Mouse (Mus musculus) hindbrain, embryonic 13.5 days (tissue): ENCODE measurements around the gene Yif1a. TPM values are rescaled to one million over a fixed set of nuclear protein-coding genes. Genes with fewer than 3 reads are reported as not detected.

Source experiments
- ATAC-seq: fragments of 200-750 bp; cut with Nextera tagmentation; 2 replicates; pipeline ENCODE4 v1.8.0; 2017; ENCODE audit warnings: moderate TSS enrichment; ENCODE audit not compliant: low FRiP score
- H3K27ac ChIP-seq: fragments of 300-500 bp; sonication (generic); 2 replicates; pipeline ENCODE4 v1.5.1; 2015; ENCODE audit warnings: inconsistent platforms, mild to moderate bottlenecking, moderate library complexity
- H3K27me3 ChIP-seq: fragments of 300-500 bp; sonication (generic); 2 replicates; pipeline ENCODE4 v1.6.1; 2015; ENCODE audit warnings: mild to moderate bottlenecking, inconsistent platforms
- H3K36me3 ChIP-seq: fragments of 300-500 bp; sonication (generic); 2 replicates; pipeline ENCODE4 v1.6.1; 2015; ENCODE audit warnings: mild to moderate bottlenecking, inconsistent platforms
- H3K4me1 ChIP-seq: fragments of 300-500 bp; sonication (generic); replicated peaks from 2 replicates; pipeline ENCODE4 v1.6.1; 2015; ENCODE audit warnings: inconsistent platforms
- H3K4me2 ChIP-seq: fragments of 300-500 bp; sonication (generic); 2 replicates; pipeline ENCODE4 v1.6.1; 2015; ENCODE audit warnings: inconsistent platforms, mild to moderate bottlenecking, moderate library complexity
- H3K4me3 ChIP-seq: fragments of 300-500 bp; sonication (generic); 2 replicates; pipeline ENCODE4 v1.5.1; 2015; ENCODE audit warnings: mild to moderate bottlenecking, inconsistent platforms
- H3K9ac ChIP-seq: fragments of 300-500 bp; sonication (generic); 2 replicates; pipeline ENCODE4 v1.6.1; 2015; ENCODE audit warnings: mild to moderate bottlenecking, inconsistent platforms
- H3K9me3 ChIP-seq: fragments of 300-500 bp; sonication (generic); 2 replicates; pipeline ENCODE4 v1.6.1; 2016; ENCODE audit warnings: inconsistent platforms
- WGBS: fragments of 180-500 bp; shearing (Covaris S2); methylation state at CpG from one replicate; pipeline ENCODE4 v1.1.7; 2015; 5-methylcytosine and 5-hydroxymethylcytosine counted together
- polyA plus RNA-seq: library from polyadenylated mRNA; unstranded; fragments of >200 nt; fragmentation: Nextera tagmentation; extraction: Ambion mirVana; gene quantifications from 2 replicates; pipeline ENCODE4 v1.2.1, GENCODE M21; 2015

Gene Yif1a
- polyA plus RNA-seq, 1 experiment from 2014 or later: 58.2 TPM

DNA sequence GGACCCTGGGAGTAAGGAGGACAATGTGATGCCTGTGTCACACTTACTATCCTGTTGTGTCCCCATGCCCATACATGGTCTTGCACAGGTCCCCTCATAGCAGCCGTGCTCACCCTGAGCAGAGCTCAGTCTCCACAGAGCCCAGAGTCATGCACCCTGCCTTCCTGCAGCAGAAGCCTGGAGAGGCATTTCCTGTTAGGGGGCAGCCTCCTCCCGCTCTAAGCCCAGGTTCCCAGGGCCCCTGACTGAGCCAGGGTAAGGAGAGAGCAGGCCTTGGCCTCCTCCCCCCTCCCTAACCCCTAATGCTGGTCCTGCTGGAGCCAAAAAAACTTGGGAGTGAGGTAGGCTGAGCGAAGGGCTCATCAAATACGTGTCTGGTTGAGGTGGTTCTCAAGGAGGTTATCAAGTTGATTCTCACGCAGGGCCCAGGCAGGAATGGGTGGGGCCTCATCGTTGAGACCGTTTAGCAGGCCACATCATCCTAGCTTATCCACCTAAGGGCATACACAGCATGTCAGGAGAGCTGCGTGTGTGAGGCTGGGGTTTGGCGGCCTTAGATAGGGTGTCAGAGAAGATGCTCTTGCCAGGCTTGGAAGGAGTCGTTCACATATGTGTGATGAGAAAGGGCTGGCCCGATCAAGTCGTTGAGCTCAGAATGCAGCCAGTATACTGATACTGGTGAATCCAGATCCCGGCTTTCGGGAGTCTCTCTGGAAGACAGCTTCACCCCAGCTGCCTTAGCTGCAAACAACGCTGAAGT lies 21.1 kb upstream of the Yif1a start:
- no peak for ATAC-seq
- WGBS: 15% methylated on average over 15 of the region's 15 CpGs
- Histone ChIP-seq H3K9me3 (no peaks in the 10 kb centered on the region), H3K4me3 (peak overlapping the region; percentile 45), H3K27me3 (peaks cover 61% of the 10 kb centered on the region), H3K4me1 (peaks cover 45% of the 10 kb centered on the region), H3K9ac (peak overlapping the region; percentile 79), H3K4me2 (peak overlapping the region; percentile 76), H3K36me3 (no peaks in the 10 kb centered on the region), H3K27ac (peak overlapping the region; percentile 45; the same call in 1 of the 2 replicates)

- Histone ChIP-seq H3K4me3 (peak within 1 kb of the TSS; percentile 45), H3K36me3 (no peaks in the 10 kb centered on the region), H3K9ac (peak within 1 kb of the TSS; percentile 79), H3K27me3 (peaks cover 61% of the 10 kb centered on the region), H3K4me1 (peaks cover 52% of the 10 kb centered on the region), H3K27ac (peak within 1 kb of the TSS; percentile 45; the same call in 1 of the 2 replicates), H3K9me3 (no peaks in the 10 kb centered on the region), H3K4me2 (peak within 1 kb of the TSS; percentile 76)
- ATAC-seq: no peak
- WGBS: under 1% methylated on average over 47 of the region's 56 CpGs
Measured at GRCm38 (mm10) chr19:5067867-5068569, 20.3 kb upstream of the Yif1a start, which contains the start of gene Cd248. TSS of gene Cd248 (plus strand) at chr19:5068078.

DNA sequence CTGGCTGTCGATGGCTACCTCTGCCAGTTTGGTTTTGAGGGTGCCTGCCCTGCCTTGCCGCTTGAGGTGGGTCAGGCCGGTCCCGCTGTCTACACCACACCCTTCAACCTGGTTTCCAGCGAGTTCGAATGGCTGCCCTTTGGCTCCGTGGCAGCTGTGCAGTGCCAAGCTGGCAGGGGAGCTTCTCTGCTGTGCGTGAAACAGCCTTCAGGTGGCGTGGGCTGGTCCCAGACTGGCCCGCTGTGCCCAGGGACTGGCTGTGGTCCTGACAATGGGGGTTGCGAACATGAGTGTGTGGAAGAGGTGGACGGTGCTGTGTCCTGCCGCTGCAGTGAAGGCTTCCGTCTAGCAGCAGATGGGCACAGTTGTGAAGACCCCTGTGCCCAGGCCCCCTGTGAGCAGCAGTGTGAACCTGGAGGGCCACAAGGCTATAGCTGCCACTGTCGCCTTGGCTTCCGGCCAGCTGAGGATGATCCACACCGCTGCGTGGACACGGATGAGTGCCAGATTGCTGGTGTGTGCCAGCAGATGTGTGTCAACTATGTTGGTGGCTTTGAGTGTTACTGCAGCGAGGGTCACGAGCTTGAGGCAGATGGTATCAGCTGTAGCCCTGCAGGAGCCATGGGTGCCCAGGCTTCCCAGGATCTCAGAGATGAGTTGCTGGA lies 19.6 kb upstream of the Yif1a start:
- H3K4me2 ChIP-seq: peak overlapping the region; percentile 76
- H3K9ac ChIP-seq: peak overlapping the region; percentile 79
- H3K4me1 ChIP-seq: peaks cover 52% of the 10 kb centered on the region
- H3K4me3 ChIP-seq: peak overlapping the region; percentile 45
- H3K27ac ChIP-seq: 0 out of 2 replicates have a peak overlapping the region, but pooled peaks have one; percentile 1
- no peaks in the 10 kb centered on the region for H3K9me3 ChIP-seq
- H3K36me3 ChIP-seq: no peaks in the 10 kb centered on the region
- H3K27me3 ChIP-seq: peaks cover 65% of the 10 kb centered on the region
- no peak for ATAC-seq
- WGBS: 34% methylated on average over 21 of the region's 21 CpGs

GRCm38 (mm10) chr19:5069486-5069885 lies 18.9 kb upstream of the Yif1a start:
- Histone ChIP-seq H3K4me1 (peaks cover 52% of the 10 kb centered on the region), H3K27me3 (peaks cover 73% of the 10 kb centered on the region), H3K36me3 (no peaks in the 10 kb centered on the region), H3K27ac (no peak overlapping the region), H3K4me3 (peak overlapping the region; percentile 45; the same call in 1 of the 2 replicates), H3K9ac (0 out of 2 replicates have a peak overlapping the region, but pooled peaks have one; percentile 29), H3K9me3 (no peaks in the 10 kb centered on the region), H3K4me2 (peak overlapping the region; percentile 76)
- no peak for ATAC-seq
- WGBS: 91% methylated on average over 5 of the region's 5 CpGs

DNA sequence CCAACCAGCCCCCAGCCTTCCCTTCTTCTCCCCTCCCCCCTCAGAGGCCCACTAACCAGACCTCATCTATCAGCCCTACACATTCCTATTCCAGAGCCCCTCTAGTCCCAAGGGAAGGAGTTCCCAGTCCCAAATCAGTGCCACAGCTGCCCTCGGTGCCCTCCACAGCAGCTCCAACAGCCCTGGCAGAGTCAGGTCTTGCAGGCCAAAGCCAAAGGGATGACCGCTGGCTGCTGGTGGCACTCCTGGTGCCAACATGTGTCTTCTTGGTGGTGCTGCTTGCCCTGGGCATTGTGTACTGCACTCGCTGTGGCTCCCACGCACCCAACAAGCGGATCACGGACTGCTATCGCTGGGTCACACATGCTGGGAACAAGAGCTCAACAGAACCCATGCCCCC lies 18.4 kb upstream of the Yif1a start:
- H3K36me3 ChIP-seq: no peaks in the 10 kb centered on the region
- H3K4me1 ChIP-seq: peaks cover 52% of the 10 kb centered on the region
- WGBS: 79% methylated on average over 7 of the region's 7 CpGs
- no peak for ATAC-seq
- H3K4me3 ChIP-seq: peak overlapping the region; percentile 45
- H3K9ac ChIP-seq: 0 out of 2 replicates have a peak overlapping the region, but pooled peaks have one; percentile 29
- peaks cover 74% of the 10 kb centered on the region for H3K27me3 ChIP-seq
- no peak overlapping the region for H3K27ac ChIP-seq
- no peaks in the 10 kb centered on the region for H3K9me3 ChIP-seq
- peak overlapping the region; percentile 76 for H3K4me2 ChIP-seq

- H3K9ac ChIP-seq: peak overlapping the region; percentile 71
- no peaks in the 10 kb centered on the region for H3K36me3 ChIP-seq
- peaks cover 70% of the 10 kb centered on the region for H3K27me3 ChIP-seq
- H3K4me3 ChIP-seq: peak overlapping the region; percentile 45
- peak overlapping the region; percentile 79 for H3K27ac ChIP-seq
- peak overlapping the region; percentile 76 for H3K4me2 ChIP-seq
- ATAC-seq: 0 out of 2 replicates have a peak, but pooled peaks have one; percentile 6
- H3K4me1 ChIP-seq: peaks cover 52% of the 10 kb centered on the region
- H3K9me3 ChIP-seq: no peaks in the 10 kb centered on the region
- WGBS: 6% methylated on average over 11 of the region's 11 CpGs
Measured at GRCm38 (mm10) chr19:5071077-5071476, 17.3 kb upstream of the Yif1a start.

DNA sequence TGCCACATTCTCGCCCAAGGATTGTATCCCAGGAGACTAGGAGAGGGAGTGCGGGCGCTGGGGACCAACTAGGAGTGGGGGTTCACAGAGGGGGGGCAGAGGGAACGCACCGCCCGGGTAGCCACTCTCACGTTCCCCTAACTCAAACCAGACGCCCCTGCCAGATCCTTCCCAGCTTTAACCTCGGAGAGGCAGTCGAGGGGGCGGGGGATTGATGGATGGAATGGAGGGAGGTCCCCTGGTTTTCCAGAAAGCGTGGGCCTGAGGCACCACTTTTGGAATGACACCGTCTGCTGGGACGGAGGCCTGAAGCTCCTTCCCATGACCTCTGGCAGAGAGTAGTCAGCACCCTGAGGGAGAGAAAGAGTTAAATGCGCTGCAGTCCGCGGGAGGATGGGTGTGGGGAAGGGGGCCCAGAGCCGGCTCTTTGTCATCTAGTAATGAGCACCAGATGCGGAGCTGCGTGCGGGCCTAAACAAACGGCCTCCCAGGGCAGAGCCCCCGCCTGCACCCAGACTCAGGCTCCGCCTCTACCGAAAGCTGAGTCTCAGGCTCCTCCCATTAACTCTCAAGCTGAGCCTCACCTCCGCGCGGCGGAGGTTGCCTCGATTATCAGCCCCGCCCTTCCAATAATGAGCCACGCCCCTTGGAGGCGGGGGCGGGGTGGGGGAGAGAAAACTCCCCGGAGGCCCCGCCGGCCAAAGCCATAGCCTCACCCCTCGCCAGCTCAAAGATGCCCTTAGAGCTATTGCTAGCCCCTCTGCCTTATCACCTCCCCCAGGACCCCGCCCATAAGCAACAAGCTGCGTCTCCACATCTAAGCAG lies 16.6 kb upstream of the Yif1a start:
- peaks cover 52% of the 10 kb centered on the region for H3K4me1 ChIP-seq
- peak overlapping the region; percentile 76 for H3K4me2 ChIP-seq
- H3K27me3 ChIP-seq: peaks cover 68% of the 10 kb centered on the region
- peak; percentile 77 for ATAC-seq
- H3K27ac ChIP-seq: peak overlapping the region; percentile 79
- peak overlapping the region; percentile 71 for H3K9ac ChIP-seq
- under 1% methylated on average over 39 of the region's 40 CpGs for WGBS
- H3K36me3 ChIP-seq: no peaks in the 10 kb centered on the region
- peak overlapping the region; percentile 45 for H3K4me3 ChIP-seq
- H3K9me3 ChIP-seq: no peaks in the 10 kb centered on the region

- 5% methylated on average over 20 of the region's 20 CpGs for WGBS
- Histone ChIP-seq H3K9ac (peak overlapping the region; percentile 71; the same call in 1 of the 2 replicates), H3K4me2 (peak overlapping the region; percentile 76), H3K4me1 (peaks cover 45% of the 10 kb centered on the region), H3K9me3 (no peaks in the 10 kb centered on the region), H3K27me3 (peaks cover 61% of the 10 kb centered on the region), H3K4me3 (peak overlapping the region; percentile 45), H3K27ac (no peak overlapping the region), H3K36me3 (no peaks in the 10 kb centered on the region)
- ATAC-seq: no peak
Measured at GRCm38 (mm10) chr19:5072389-5073019, 15.8 kb upstream of the Yif1a start.

- H3K27ac ChIP-seq: no peak overlapping the region
- ATAC-seq: no peak
- 2% methylated on average over 15 of the region's 15 CpGs for WGBS
Measured at GRCm38 (mm10) chr19:5073028-5073427, 15.3 kb upstream of the Yif1a start.

GRCm38 (mm10) chr19:5073518-5073917 lies 14.8 kb upstream of the Yif1a start:
- H3K9me3 ChIP-seq: no peaks in the 10 kb centered on the region
- no peak for ATAC-seq
- H3K4me2 ChIP-seq: no peak overlapping the region

More at GRCm38 (mm10) chr19:5073028-5073427, 15.3 kb upstream of the Yif1a start:
- Histone ChIP-seq H3K4me2 (peak overlapping the region; percentile 76), H3K27me3 (peaks cover 56% of the 10 kb centered on the region), H3K36me3 (no peaks in the 10 kb centered on the region), H3K9me3 (no peaks in the 10 kb centered on the region), H3K4me3 (peak overlapping the region; percentile 7; the same call in 1 of the 2 replicates), H3K9ac (no peak overlapping the region), H3K4me1 (peaks cover 40% of the 10 kb centered on the region)

DNA sequence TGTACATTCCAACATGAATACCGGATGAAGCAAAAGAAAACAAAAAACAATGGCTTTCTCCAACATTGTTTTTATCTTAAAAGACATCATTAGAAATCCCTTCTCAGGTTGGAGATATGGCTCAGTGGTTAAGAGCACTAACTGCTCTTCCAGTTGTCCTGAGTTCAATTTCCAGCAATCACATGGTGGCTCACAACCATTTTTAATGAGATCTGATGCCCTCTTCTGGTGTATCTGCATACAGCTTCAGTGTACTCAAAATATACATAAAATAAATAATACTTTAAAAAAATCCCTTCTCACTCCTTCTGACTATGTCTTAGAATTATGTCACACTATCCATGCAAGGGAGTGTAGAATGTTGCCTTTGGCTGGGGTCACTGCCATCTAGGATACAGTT lies 9.1 kb upstream of the Yif1a start:
- WGBS: 91% methylated on average over 1 of the region's 1 CpGs
- no peaks in the 10 kb centered on the region for H3K4me1 ChIP-seq
- no peak overlapping the region for H3K27ac ChIP-seq
- ATAC-seq: no peak
- no peak overlapping the region for H3K4me3 ChIP-seq
- peaks cover 71% of the 10 kb centered on the region for H3K27me3 ChIP-seq
- H3K9ac ChIP-seq: no peak overlapping the region
- H3K9me3 ChIP-seq: no peaks in the 10 kb centered on the region
- no peaks in the 10 kb centered on the region; the same call in 1 of the 2 replicates for H3K36me3 ChIP-seq
- H3K4me2 ChIP-seq: no peak overlapping the region

More at GRCm38 (mm10) chr19:5073518-5073917, 14.8 kb upstream of the Yif1a start:
- peaks cover 55% of the 10 kb centered on the region for H3K27me3 ChIP-seq
- WGBS: 47% methylated on average over 5 of the region's 5 CpGs
- no peak overlapping the region for H3K27ac ChIP-seq
- H3K4me1 ChIP-seq: peaks cover 35% of the 10 kb centered on the region
- no peaks in the 10 kb centered on the region for H3K36me3 ChIP-seq
- no peak overlapping the region for H3K4me3 ChIP-seq
- no peak overlapping the region for H3K9ac ChIP-seq
